Mouse (Mus musculus): ENCODE data around the gene Klk5. TPM values are rescaled to one million over a fixed set of nuclear protein-coding genes. Genes with fewer than 3 reads are reported as not detected.

The Klk5 gene
- polyA plus RNA-seq, 1 experiment from 2014 or later = not detected

DNA sequence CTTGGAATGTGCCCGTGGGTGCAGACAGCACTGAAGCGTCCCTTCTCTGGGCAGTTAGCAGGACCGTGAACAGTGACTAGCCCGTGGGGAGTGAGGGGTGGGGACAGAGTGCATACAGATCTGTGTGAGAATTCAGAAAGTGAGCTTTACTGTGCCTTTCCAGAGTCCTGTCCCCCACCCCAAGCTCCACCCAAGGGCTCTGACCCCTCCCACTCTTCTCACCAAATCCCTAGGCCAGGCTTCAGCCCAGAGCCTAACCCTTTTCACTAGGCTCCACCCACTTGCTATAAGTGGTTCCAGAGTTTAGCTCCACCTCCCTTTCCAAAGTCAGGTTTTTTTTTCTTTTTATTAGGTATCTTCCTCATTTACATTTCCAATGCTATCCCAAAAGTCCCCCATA lies 2.0 kb downstream of the Klk5 start:
- H3K4me2 ChIP-seq (replicated peaks) = no peak overlapping the region
- H3K9me3 ChIP-seq = no peaks in the 10 kb centered on the region
- no peaks in the 10 kb centered on the region for H3K27me3 ChIP-seq (replicated peaks)
- 90% methylated on average over 4 of the region's 4 CpGs for WGBS
- ATAC-seq (ENCODE audit: low FRiP score, low read depth) = no peak
- H3K27ac ChIP-seq = no peak overlapping the region
- H3K36me3 ChIP-seq = no peaks in the 10 kb centered on the region
- H3K9ac ChIP-seq = no peak overlapping the region
- H3K4me1 ChIP-seq = no peaks in the 10 kb centered on the region
- H3K4me3 ChIP-seq = no peak overlapping the region

DNA sequence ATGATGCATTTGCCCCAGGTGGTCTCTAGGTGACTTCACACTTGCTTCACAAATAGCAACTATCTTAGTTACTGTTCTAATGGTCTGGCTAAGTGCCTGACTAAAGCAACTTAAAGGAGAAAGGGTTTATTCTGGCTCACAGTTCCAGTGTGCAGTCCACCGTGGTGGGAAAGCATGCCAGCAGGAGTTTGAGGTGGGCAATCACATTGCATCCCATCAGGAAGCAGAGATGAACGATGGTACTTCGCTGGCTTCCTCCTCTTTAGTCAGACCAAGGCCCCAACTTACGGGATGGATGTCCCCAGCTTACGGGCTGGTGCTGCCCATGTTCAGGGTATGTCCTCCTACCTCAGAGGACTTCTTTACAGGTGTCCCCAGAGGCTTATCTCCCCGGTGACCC lies 9.8 kb downstream of the Klk5 start:
- H3K27ac ChIP-seq = no peak overlapping the region
- 91% methylated on average over 6 of the region's 6 CpGs for WGBS
- H3K36me3 ChIP-seq = no peaks in the 10 kb centered on the region
- no peak for ATAC-seq (ENCODE audit: low FRiP score, low read depth)
- H3K27me3 ChIP-seq (replicated peaks) = no peaks in the 10 kb centered on the region
- H3K4me3 ChIP-seq = no peak overlapping the region
- H3K9ac ChIP-seq = no peak overlapping the region
- no peak overlapping the region for H3K4me2 ChIP-seq (replicated peaks)
- H3K9me3 ChIP-seq = no peaks in the 10 kb centered on the region
- H3K4me1 ChIP-seq = no peaks in the 10 kb centered on the region

DNA sequence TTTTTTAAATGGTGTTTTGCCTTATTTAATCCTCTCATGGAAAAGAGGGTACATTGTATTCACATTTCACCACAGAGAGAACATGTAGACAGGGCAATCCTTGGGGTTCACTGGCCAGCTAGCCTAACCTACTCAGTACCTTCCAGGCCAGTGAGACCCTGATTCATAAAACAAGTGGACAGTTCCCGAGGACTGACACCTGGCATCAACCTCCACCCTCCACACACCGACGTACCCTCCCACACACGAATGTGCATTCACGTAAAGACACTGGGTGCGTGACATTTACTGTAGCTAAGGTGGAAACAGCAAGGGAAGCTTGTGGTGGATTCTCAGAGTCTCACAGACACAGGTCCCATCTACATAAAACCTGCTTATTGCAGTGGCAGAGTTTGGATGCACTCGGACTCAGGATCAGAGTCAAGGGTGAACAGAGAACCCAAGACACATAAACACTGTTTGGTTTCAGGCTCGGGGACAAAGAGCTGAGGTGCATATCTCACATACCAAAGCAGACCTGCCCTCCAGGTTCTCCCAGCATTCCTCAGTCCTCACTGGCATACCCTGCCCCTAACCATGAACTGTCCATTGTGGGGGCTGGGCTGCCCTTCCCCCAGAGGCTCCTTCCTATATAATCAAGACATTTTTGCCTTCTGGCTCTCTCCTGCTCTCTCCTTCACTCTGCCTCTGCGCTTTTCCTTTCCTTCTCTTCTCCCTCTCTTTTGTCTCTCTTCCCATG lies 13.0 kb downstream of the Klk5 start:
- no peak for ATAC-seq (ENCODE audit: low FRiP score, low read depth)
- H3K4me2 ChIP-seq (replicated peaks) = no peak overlapping the region
- no peaks in the 10 kb centered on the region for H3K27me3 ChIP-seq (replicated peaks)
- no peak overlapping the region for H3K4me3 ChIP-seq
- no peak overlapping the region for H3K27ac ChIP-seq
- H3K4me1 ChIP-seq = no peaks in the 10 kb centered on the region
- no peaks in the 10 kb centered on the region for H3K9me3 ChIP-seq
- WGBS = 84% methylated on average over 9 of the region's 9 CpGs
- H3K36me3 ChIP-seq = no peaks in the 10 kb centered on the region
- H3K9ac ChIP-seq = no peak overlapping the region

DNA sequence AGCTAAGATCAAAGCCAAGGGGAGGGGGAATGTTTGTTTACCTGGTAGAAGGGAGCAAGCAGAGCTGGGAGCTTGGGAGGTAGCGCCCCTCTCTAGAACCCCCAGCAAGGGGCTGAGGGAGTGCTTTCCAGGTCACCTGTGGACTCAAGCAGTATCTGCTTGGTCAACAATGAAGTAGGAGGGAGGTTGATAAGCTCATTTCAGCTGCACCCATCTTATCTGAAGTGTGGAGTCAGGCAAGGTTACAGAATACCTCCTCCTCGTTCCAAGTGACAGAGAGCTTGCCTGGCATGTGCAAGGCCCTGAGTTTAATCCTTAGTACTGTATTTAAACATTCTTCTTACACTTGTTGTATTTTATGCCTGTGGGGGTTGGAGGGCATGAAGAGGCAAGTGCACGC lies 13.9 kb downstream of the Klk5 start:
- WGBS = 79% methylated on average over 3 of the region's 3 CpGs
- no peaks in the 10 kb centered on the region for H3K9me3 ChIP-seq
- H3K4me1 ChIP-seq = no peaks in the 10 kb centered on the region
- no peak overlapping the region for H3K4me2 ChIP-seq (replicated peaks)
- H3K27ac ChIP-seq = no peak overlapping the region
- no peak overlapping the region for H3K4me3 ChIP-seq
- H3K36me3 ChIP-seq = no peaks in the 10 kb centered on the region
- no peak overlapping the region for H3K9ac ChIP-seq
- ATAC-seq (ENCODE audit: low FRiP score, low read depth) = no peak
- no peaks in the 10 kb centered on the region for H3K27me3 ChIP-seq (replicated peaks)

DNA sequence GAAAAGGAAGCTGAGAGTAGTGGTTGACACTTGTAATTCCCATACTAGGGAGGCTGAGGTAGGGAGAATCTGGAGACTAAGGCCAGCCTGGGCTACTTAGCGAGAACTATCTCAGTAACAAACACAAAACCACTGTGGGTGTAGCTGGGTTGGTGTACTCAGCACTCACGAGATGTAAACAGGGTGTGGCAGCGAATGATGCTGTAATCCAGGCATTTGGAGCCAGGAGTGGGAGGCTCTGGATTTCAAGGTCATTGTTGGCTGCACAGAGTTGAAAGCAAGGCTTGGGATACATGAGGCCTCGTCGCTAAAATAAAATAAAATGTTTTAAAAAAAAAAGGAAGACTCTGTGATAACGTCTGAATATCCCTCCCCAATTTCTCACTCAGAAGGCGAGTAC lies 14.5 kb downstream of the Klk5 start:
- no peak overlapping the region for H3K4me2 ChIP-seq (replicated peaks)
- no peaks in the 10 kb centered on the region for H3K9me3 ChIP-seq
- H3K27ac ChIP-seq = no peak overlapping the region
- H3K36me3 ChIP-seq = no peaks in the 10 kb centered on the region
- no peaks in the 10 kb centered on the region for H3K4me1 ChIP-seq
- H3K9ac ChIP-seq = no peak overlapping the region
- ATAC-seq (ENCODE audit: low FRiP score, low read depth) = no peak
- WGBS = 86% methylated on average over 7 of the region's 7 CpGs
- no peak overlapping the region for H3K4me3 ChIP-seq
- H3K27me3 ChIP-seq (replicated peaks) = no peaks in the 10 kb centered on the region

DNA sequence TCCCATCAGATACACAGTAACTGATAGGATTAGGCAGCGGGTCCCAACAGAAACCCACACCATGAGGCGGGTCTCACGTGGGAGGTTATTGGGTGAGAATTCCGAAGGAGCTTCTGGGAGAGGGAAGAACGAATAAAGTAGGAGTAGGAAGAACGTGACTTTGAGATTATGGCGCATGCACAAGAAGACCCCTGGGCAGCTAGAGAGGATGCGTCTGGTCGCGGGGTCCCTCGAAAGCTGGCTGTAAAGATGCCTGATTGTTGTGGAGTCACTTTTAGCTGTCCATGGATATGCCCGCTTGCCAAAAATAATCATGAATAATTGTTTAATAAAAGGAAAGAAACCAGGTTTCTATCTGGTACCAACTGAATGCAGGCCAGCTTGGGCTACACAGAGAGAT lies 15.7 kb downstream of the Klk5 start:
- H3K4me3 ChIP-seq = no peak overlapping the region
- no peaks in the 10 kb centered on the region for H3K4me1 ChIP-seq
- no peak overlapping the region for H3K9ac ChIP-seq
- H3K9me3 ChIP-seq = no peaks in the 10 kb centered on the region
- no peak overlapping the region for H3K4me2 ChIP-seq (replicated peaks)
- H3K27ac ChIP-seq = no peak overlapping the region
- WGBS = 92% methylated on average over 12 of the region's 12 CpGs
- H3K36me3 ChIP-seq = no peaks in the 10 kb centered on the region
- no peak for ATAC-seq (ENCODE audit: low FRiP score, low read depth)
- H3K27me3 ChIP-seq (replicated peaks) = no peaks in the 10 kb centered on the region

DNA sequence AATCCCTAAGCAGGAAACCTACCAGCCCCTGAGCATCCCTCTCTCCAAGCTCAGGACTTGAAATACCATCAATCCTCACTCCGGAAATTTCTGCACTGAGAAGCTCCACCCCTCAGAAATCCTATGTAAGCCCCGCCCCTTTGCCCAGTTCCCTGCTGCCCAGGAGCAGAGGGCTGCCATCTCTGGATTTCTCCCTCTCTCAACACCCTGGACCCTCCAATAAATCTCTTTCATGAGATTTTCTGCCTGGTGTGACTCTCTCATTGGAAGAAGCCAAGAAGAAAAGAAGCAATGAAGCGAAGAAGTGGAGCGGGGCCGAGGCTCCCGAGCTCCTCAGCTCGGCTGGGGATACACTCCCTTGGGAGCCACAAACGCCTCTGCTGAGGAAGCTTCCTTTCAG lies 18.6 kb downstream of the Klk5 start:
- Histone ChIP-seq H3K9ac (no peak overlapping the region), H3K9me3 (no peaks in the 10 kb centered on the region), H3K4me3 (no peak overlapping the region), H3K27me3 (replicated peaks) (no peaks in the 10 kb centered on the region), H3K4me2 (replicated peaks) (no peak overlapping the region), H3K27ac (no peak overlapping the region), H3K36me3 (no peaks in the 10 kb centered on the region), H3K4me1 (no peaks in the 10 kb centered on the region)
- 50% methylated on average over 8 of the region's 8 CpGs for WGBS
- ATAC-seq (ENCODE audit: low FRiP score, low read depth) = 0 out of 2 replicates have a peak, but pooled peaks have one; percentile 17

DNA sequence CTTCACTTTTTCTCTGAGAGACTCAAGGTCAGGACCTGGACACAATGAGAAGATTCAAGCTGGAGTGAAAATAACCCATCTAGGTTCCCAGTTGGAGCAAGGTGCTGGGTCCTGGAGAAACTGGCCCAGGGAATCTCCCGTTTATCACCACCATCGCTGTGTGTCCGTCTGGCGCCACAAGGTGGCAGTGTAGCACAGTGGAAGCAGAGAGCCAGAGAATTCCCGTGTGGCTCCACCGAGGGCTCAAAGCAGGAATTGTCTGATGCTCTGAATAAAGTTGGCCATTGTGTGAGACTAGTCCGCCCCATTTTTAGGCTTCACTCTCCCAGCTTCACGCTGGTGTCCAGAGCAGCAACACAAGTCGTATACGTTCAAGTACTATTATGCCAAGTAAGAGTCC lies 31.5 kb downstream of the Klk5 start:
- 4% methylated on average over 10 of the region's 10 CpGs for WGBS
- Histone ChIP-seq H3K4me3 (no peak overlapping the region), H3K27me3 (replicated peaks) (no peaks in the 10 kb centered on the region), H3K36me3 (no peaks in the 10 kb centered on the region), H3K9me3 (no peaks in the 10 kb centered on the region), H3K4me1 (no peaks in the 10 kb centered on the region), H3K9ac (no peak overlapping the region), H3K27ac (no peak overlapping the region), H3K4me2 (replicated peaks) (no peak overlapping the region)
- ATAC-seq (ENCODE audit: low FRiP score, low read depth) = peak; percentile 65

DNA sequence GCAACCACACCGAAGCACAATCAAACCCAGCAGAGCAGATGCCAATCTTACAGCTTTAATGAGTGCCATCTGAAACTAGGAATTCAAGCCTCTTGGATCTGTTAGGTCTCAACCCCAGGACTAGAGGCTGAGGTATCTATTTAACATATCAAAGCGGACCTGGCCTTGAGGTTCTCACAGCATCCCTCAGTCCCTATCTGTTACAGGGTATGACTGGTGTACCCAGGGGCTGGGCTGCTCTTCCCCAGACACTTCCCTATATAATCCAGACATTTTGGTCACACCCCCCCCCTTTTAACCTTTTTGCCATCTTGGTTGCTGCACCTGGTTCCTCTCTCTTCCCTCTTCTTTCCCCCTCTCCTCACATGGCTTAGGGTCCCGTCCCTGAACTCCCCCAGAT lies 31.9 kb downstream of the Klk5 start:
- WGBS = 73% methylated on average over 3 of the region's 3 CpGs
- Histone ChIP-seq H3K36me3 (no peaks in the 10 kb centered on the region), H3K9ac (no peak overlapping the region), H3K4me3 (no peak overlapping the region), H3K9me3 (no peaks in the 10 kb centered on the region), H3K27ac (no peak overlapping the region), H3K4me1 (no peaks in the 10 kb centered on the region), H3K27me3 (replicated peaks) (no peaks in the 10 kb centered on the region), H3K4me2 (replicated peaks) (no peak overlapping the region)
- no peak; the same call in none of the 2 replicates for ATAC-seq (ENCODE audit: low FRiP score, low read depth)

DNA sequence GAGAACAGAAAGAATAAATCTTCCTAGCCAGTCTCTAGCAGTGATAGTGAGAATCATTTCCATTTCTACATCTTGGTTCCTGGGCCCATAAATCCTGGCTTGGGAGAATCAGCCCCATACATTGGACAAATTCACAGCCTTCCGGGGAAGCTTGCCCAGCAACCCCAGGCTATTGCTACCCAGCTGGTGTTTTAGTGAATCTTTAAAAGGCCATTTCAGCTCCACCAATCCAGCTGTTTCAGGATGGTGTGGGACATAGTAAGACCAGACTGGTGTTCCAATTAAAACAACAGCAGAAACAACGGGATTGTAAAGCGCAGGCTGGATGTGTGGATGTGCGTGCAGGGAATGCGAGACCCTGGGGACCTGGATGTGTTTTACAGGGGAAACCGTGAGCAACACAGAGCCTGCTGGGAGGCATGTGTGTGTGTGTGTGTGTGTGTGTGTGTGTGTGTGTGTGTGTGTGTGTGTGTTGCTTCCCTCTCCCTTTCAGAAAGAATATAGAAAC lies 33.2 kb downstream of the Klk5 start:
- WGBS = 51% methylated on average over 6 of the region's 6 CpGs
- H3K27ac ChIP-seq = no peak overlapping the region
- H3K36me3 ChIP-seq = no peaks in the 10 kb centered on the region
- no peak overlapping the region for H3K4me3 ChIP-seq
- H3K4me1 ChIP-seq = no peaks in the 10 kb centered on the region
- H3K27me3 ChIP-seq (replicated peaks) = no peaks in the 10 kb centered on the region
- H3K9ac ChIP-seq = no peak overlapping the region
- H3K9me3 ChIP-seq = no peaks in the 10 kb centered on the region
- ATAC-seq (ENCODE audit: low FRiP score, low read depth) = peak; percentile 51; the same call in 1 of the 2 replicates
- no peak overlapping the region for H3K4me2 ChIP-seq (replicated peaks)

DNA sequence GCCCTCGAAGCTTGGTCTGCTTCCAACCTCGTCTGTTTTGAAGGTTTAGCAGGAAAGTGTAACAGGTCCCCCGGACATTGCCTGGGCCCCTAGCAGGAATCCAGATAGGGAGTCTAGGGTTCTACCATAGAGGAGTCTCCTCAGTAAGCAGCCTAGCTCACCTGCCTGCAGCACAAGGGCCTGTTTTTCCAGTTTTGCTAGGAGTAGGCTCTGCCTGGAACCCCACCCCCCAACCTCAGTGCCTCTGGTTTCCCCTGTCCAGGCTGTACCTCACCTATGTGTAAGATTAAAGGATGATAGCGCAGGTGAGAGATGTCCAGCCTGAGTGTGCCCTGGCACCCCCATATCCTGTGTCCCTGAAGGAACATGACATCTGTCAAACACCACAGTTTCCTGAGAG lies 34.7 kb downstream of the Klk5 start:
- Histone ChIP-seq H3K9ac (no peak overlapping the region), H3K4me1 (no peaks in the 10 kb centered on the region), H3K27me3 (replicated peaks) (no peaks in the 10 kb centered on the region), H3K4me2 (replicated peaks) (no peak overlapping the region), H3K4me3 (no peak overlapping the region), H3K36me3 (no peaks in the 10 kb centered on the region), H3K9me3 (no peaks in the 10 kb centered on the region), H3K27ac (no peak overlapping the region)
- ATAC-seq (ENCODE audit: low FRiP score, low read depth) = no peak
- WGBS = 84% methylated on average over 4 of the region's 4 CpGs

DNA sequence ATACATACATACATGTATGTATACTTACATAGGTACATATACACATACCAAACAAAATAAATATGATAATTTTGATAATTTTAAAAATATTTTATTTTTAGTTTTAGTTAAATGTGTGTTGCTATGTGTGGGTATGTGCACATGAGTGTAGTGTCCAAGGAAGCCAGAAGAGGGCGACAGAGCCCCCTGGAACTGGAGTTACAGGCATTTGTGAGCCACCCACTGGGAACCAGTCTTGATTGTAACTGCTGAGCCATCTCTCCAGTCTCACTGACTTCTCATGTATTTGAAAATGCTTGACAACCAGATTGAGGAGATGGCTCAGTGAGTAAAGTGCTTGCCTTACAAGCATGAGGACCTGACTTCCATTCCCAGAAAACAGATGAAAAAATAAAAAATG lies 36.5 kb downstream of the Klk5 start:
- H3K27ac ChIP-seq = no peak overlapping the region
- H3K27me3 ChIP-seq (replicated peaks) = no peaks in the 10 kb centered on the region
- H3K4me3 ChIP-seq = no peak overlapping the region
- H3K4me2 ChIP-seq (replicated peaks) = no peak overlapping the region
- ATAC-seq (ENCODE audit: low FRiP score, low read depth) = no peak
- no peak overlapping the region for H3K9ac ChIP-seq
- no peaks in the 10 kb centered on the region for H3K4me1 ChIP-seq
- H3K9me3 ChIP-seq = no peaks in the 10 kb centered on the region
- 40% methylated on average over 1 of the region's 1 CpGs for WGBS
- H3K36me3 ChIP-seq = no peaks in the 10 kb centered on the region

DNA sequence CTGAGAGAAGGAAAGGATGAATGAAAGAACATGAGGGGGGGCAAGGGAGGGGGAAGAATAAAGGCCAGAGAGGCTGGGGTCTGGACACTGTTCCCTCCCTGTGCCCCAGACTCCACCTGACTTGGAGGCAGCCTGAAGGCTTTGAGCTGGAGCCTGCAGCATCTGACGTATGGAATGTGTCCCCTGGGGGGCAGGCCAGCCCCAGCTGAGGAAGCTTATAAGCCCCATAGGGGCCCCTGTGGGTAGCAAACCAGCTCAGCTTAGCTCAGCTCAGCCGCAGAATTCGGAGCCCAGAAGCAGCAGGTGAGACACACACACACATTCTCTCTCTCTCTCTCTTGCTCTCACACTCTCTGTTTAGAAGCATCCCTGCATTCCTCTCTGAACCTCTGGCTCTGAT lies 39.1 kb downstream of the Klk5 start, which contains the start of gene Klk4:
Klk4 (plus strand) TSS at position 249 of the 400 bp plus-strand sequence.
- Histone ChIP-seq H3K9me3 (no peaks in the 10 kb centered on the region), H3K27ac (no peak within 1 kb of the TSS), H3K36me3 (no peaks in the 10 kb centered on the region), H3K9ac (no peak within 1 kb of the TSS), H3K27me3 (replicated peaks) (no peaks in the 10 kb centered on the region), H3K4me2 (replicated peaks) (no peak within 1 kb of the TSS), H3K4me1 (no peaks in the 10 kb centered on the region), H3K4me3 (no peak within 1 kb of the TSS)
- no peak for ATAC-seq (ENCODE audit: low FRiP score, low read depth)
- WGBS = 21% methylated on average over 3 of the region's 3 CpGs

All from neural tube, embryonic 12.5 days (tissue).